ENCODE assay signal across 8 mouse cellular contexts in genomic region chrX:101954492-101954851, GRCm38 (mm10).
DNase-seq lines count a peak whose midpoint lies in the region; ATAC-seq and TF ChIP-seq lines count a peak whose summit lies in the region.

No protein-coding gene starts in this region.

- no peak overlapping the region for H3K27ac ChIP-seq in heart, postnatal 0 days (ENCODE audit: low read depth)
- no peak overlapping the region for H3K27ac ChIP-seq in forebrain, embryonic 13.5 days
- H3K27ac ChIP-seq in limb, embryonic 13.5 days = no peak overlapping the region

- intact Hi-C loops in heart, postnatal 36 days (cut with DNase I) = loop anchor here (1.0 to 10.0 kb wide), 3 partner anchors 112 to 420 kb away; partner anchors contain the start of genes Rps4x and Taf1

- no peak overlapping the region for H3K9ac ChIP-seq in heart, postnatal 0 days (replicated peaks; ENCODE audit: low read depth, low read length)
- no peak overlapping the region for H3K9ac ChIP-seq in forebrain, embryonic 13.5 days
- H3K9ac ChIP-seq in limb, embryonic 13.5 days = no peak overlapping the region

- WGBS in heart, postnatal 0 days = 33% methylated on average over 6 of the region's 6 CpGs
- 38% methylated on average over 6 of the region's 6 CpGs for WGBS in forebrain, embryonic 13.5 days
- WGBS in limb, embryonic 13.5 days = 51% methylated on average over 6 of the region's 6 CpGs

- no peak for ATAC-seq in heart, postnatal 0 days (ENCODE audit: insufficient read depth, low read depth)
- peak; percentile 14 for ATAC-seq in Patski
- ATAC-seq in forebrain, embryonic 13.5 days = no peak
- no peak for ATAC-seq in limb, embryonic 13.5 days (ENCODE audit: low FRiP score, low read depth)

- in situ Hi-C loops in Patski (cut with MboI; ENCODE audit: low pct_unique_long_range_greater_than_20kb) = no loop called here

- H3K4me3 ChIP-seq in heart, postnatal 0 days (ENCODE audit: low read depth, low read length) = no peak overlapping the region
- H3K4me3 ChIP-seq in forebrain, embryonic 13.5 days = no peak overlapping the region; the same call in 1 of the 2 replicates
- no peak overlapping the region for H3K4me3 ChIP-seq in limb, embryonic 13.5 days

- no peaks in the 10 kb centered on the region for H3K4me1 ChIP-seq in heart, postnatal 0 days (ENCODE audit: control insufficient read depth, insufficient read depth)
- H3K4me1 ChIP-seq in forebrain, embryonic 13.5 days = 0 out of 2 replicates have a peak, but pooled peaks cover 4% of the 10 kb centered on the region
- H3K4me1 ChIP-seq in limb, embryonic 13.5 days = 0 out of 2 replicates have a peak, but pooled peaks cover 4% of the 10 kb centered on the region

- CTCF ChIA-PET in Patski (lab: Charles Lee) = interaction anchor here (0.7 to 3.1 kb wide), 9 partner anchors 9 to 117 kb away, joined by 3 to 8 read pairs (median 4); partner anchors contain the start of gene Rtl5

- POLR2A ChIA-PET in Patski (lab: Charles Lee) = no interaction called here

- H3K27me3 ChIP-seq in heart, postnatal 0 days (ENCODE audit: control insufficient read depth, insufficient read depth, low read length) = 0 out of 2 replicates have a peak, but pooled peaks cover 3% of the 10 kb centered on the region
- H3K27me3 ChIP-seq in Patski = peaks cover 8% of the 10 kb centered on the region
- peaks cover 16% of the 10 kb centered on the region; the same call in 1 of the 2 replicates for H3K27me3 ChIP-seq in forebrain, embryonic 13.5 days
- H3K27me3 ChIP-seq in limb, embryonic 13.5 days = peaks cover 44% of the 10 kb centered on the region

- H3K36me3 ChIP-seq in heart, postnatal 0 days (replicated peaks; ENCODE audit: control insufficient read depth, insufficient read depth, low read length) = no peaks in the 10 kb centered on the region
- H3K36me3 ChIP-seq in forebrain, embryonic 13.5 days (ENCODE audit: poor library complexity, severe bottlenecking) = no peaks in the 10 kb centered on the region
- H3K36me3 ChIP-seq in limb, embryonic 13.5 days = no peaks in the 10 kb centered on the region

- no peaks in the 10 kb centered on the region for H3K9me3 ChIP-seq in heart, postnatal 0 days (replicated peaks; ENCODE audit: control insufficient read depth, low read length)
- H3K9me3 ChIP-seq in forebrain, embryonic 13.5 days (replicated peaks) = no peaks in the 10 kb centered on the region
- no peaks in the 10 kb centered on the region for H3K9me3 ChIP-seq in limb, embryonic 13.5 days

- TF ChIP-seq CTCF in heart, postnatal 0 days (IDR thresholded peaks at IDR 0.05; ENCODE audit: low read depth) = no peak
- no peak for TF ChIP-seq CTCF in Patski (IDR thresholded peaks at IDR 0.05)

- peak overlapping the region; percentile 38; the same call in 1 of the 2 replicates for H3K4me2 ChIP-seq in heart, postnatal 0 days (ENCODE audit: low read depth, low read length)
- H3K4me2 ChIP-seq in forebrain, embryonic 13.5 days = peak overlapping the region; percentile 57
- peak overlapping the region; percentile 58 for H3K4me2 ChIP-seq in limb, embryonic 13.5 days (replicated peaks)

- DNase-seq in heart, postnatal 0 days (ENCODE audit: low spot score) = no peak
- no peak for DNase-seq in heart, postnatal 36 days
- no peak for DNase-seq in Patski (ENCODE audit: low read depth, low spot score)
- DNase-seq in right cerebral cortex, postnatal 25 days = no peak
- DNase-seq in urinary bladder, postnatal 36 days (ENCODE audit: low spot score in 2 of 2) = no peak
- DNase-seq in cerebellum, adult 8-10 months = no peak

- TF ChIP-seq EP300 in heart, postnatal 0 days (IDR thresholded peaks at IDR 0.05; ENCODE audit: low read depth) = no peak
